In the genomic region with DNA sequence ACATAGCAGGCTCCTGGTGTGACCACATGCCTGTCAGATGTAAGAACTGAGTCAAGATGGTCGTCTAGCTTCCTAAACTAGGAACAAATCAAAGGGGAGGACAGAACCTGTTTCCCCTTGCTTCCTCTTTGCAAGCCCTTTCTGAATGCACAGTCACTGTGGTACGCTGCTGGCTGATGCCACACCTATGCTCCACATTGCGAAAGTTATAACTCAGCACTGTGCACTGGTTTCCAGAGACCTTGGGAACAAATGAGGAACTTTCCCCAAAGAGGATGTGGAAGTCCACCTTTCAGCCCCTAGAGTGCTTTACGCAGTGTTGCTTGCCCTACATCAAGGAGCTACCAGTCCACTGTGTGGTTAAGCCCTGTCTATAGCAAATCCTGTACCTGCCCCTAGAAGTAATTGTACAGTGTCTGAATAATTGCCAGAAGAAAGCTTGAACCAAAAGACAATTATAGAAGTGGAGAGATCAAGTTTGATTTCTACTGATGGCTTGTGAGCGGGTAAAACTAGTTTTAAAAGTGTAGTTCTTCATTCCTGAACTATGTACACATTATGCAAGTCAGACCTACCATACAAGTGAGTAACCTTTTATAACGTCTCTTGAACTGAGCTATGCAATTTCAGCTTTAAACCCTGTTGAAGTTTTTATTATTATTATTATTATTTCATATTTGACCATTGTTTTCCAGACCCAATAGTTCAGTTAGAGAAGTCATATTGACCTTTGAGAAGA, we compare ENCODE assay signal across 21 mouse cellular contexts. TPM values are rescaled to one million over a fixed set of nuclear protein-coding genes. Genes with fewer than 3 reads are reported as not detected.
A peak's percentile ranks its signal among the peaks of the same experiment; 100 is the strongest.
DNase-seq lines count a peak whose midpoint lies in the region; ATAC-seq and TF ChIP-seq lines count a peak whose summit lies in the region.
"Had no signal": no experiment of that assay in that cellular context is flagged by ENCODE, and none has a peak within 500 bp of the region (broad histone marks: within the 10 kb centered on the region; RNA-seq: fewer than 3 reads in every experiment).

No protein-coding gene starts in this region.

- peak; percentile 80 for DNase-seq in heart, adult 11 months
- no peak for DNase-seq in heart, embryonic 10.5 days (ENCODE audit: low spot score)
- peak; percentile 70 for DNase-seq in MEL (ENCODE audit: low read depth, low spot score)
- peak; percentile 87 for DNase-seq in lung, postnatal 0 days (ENCODE audit: low spot score)
- no peak for DNase-seq in gastrocnemius, postnatal 36 days
- no peak for DNase-seq in cerebellum, adult 9-10 months
- no peak for DNase-seq in layer of hippocampus, adult 11-12 months (ENCODE audit: low spot score)
- DNase-seq: adrenal gland, adult 2 months; cerebellum, adult 11-12 months; heart, adult 2 months; kidney, adult 18-20 months; kidney, postnatal 25 days; layer of hippocampus, postnatal 36 days; retina, postnatal 1 day had no signal

- intact Hi-C loops in gastrocnemius, postnatal 36 days (cut with DNase I), result no loop called here

- peaks cover 6% of the 10 kb centered on the region; the same call in 1 of the 2 replicates for H3K27me3 ChIP-seq in heart, embryonic 10.5 days (ENCODE audit: insufficient read depth, poor library complexity, severe bottlenecking)
- H3K27me3 ChIP-seq in MEL (ENCODE audit: control insufficient read depth in 1 of 2, insufficient read depth in 2 of 2, low read length in 2 of 2), result peaks cover 2 to 3% of the 10 kb centered on the region in 2 experiments; a peak in 3 of 4 replicates
- H3K27me3 ChIP-seq in lung, postnatal 0 days (replicated peaks; ENCODE audit: insufficient read depth, low read length), result no peaks in the 10 kb centered on the region

- no peaks in the 10 kb centered on the region for H3K9me3 ChIP-seq in heart, embryonic 10.5 days
- H3K9me3 ChIP-seq in MEL (replicated peaks; ENCODE audit: insufficient read depth, low read length), result no peaks in the 10 kb centered on the region
- no peaks in the 10 kb centered on the region for H3K9me3 ChIP-seq in lung, postnatal 0 days (ENCODE audit: low read length)
- H3K9me3 ChIP-seq: forebrain, embryonic 13.5 days; hindbrain, embryonic 13.5 days; limb, embryonic 12.5 days had no signal

- no peak overlapping the region for H3K9ac ChIP-seq in MEL (ENCODE audit: control insufficient read depth, low read depth, low read length, poor library complexity, severe bottlenecking)
- H3K9ac ChIP-seq in lung, postnatal 0 days (replicated peaks; ENCODE audit: low read depth), result no peak overlapping the region
- H3K9ac ChIP-seq: forebrain, embryonic 13.5 days; hindbrain, embryonic 13.5 days; limb, embryonic 12.5 days had no signal

- no peak overlapping the region for H3K4me3 ChIP-seq in heart, embryonic 10.5 days
- no peak overlapping the region for H3K4me3 ChIP-seq in MEL (ENCODE audit: control insufficient read depth in 1 of 2, insufficient read depth in 1 of 2, low read depth in 2 of 2, low read length in 2 of 2)
- no peak overlapping the region for H3K4me3 ChIP-seq in lung, postnatal 0 days (ENCODE audit: low read depth, low read length)
- H3K4me3 ChIP-seq: forebrain, embryonic 13.5 days; heart, adult 2 months; hindbrain, embryonic 13.5 days; limb, embryonic 12.5 days had no signal

- no peak for TF ChIP-seq RAD21 in MEL (IDR thresholded peaks at IDR 0.05; ENCODE audit: low read depth, low read length)

- no peaks in the 10 kb centered on the region for H3K36me3 ChIP-seq in heart, embryonic 10.5 days
- peaks cover 0 to 19% of the 10 kb centered on the region in 2 experiments; a peak in 2 of 4 replicates for H3K36me3 ChIP-seq in MEL (ENCODE audit: control insufficient read depth in 1 of 2, insufficient read depth in 2 of 2, low read length in 2 of 2)
- no peaks in the 10 kb centered on the region for H3K36me3 ChIP-seq in lung, postnatal 0 days (ENCODE audit: insufficient read depth, low read length)
- H3K36me3 ChIP-seq: hindbrain, embryonic 13.5 days; limb, embryonic 12.5 days had no signal

- H3K27ac ChIP-seq in heart, embryonic 10.5 days, result no peak overlapping the region
- no peak overlapping the region for H3K27ac ChIP-seq in MEL (ENCODE audit: control insufficient read depth, low read depth, low read length)
- peak overlapping the region; percentile 71 for H3K27ac ChIP-seq in lung, postnatal 0 days (ENCODE audit: low read length)
- H3K27ac ChIP-seq: forebrain, embryonic 13.5 days; heart, adult 2 months; hindbrain, embryonic 13.5 days; limb, embryonic 12.5 days; macrophage had no signal

- 0 out of 2 replicates have a peak, but pooled peaks cover 4% of the 10 kb centered on the region for H3K4me1 ChIP-seq in heart, embryonic 10.5 days
- H3K4me1 ChIP-seq in MEL (ENCODE audit: control insufficient read depth in 1 of 2, insufficient read depth in 2 of 2, low read length in 2 of 2), result peaks cover 1 to 23% of the 10 kb centered on the region in 2 experiments
- peaks cover 11% of the 10 kb centered on the region; the same call in 1 of the 2 replicates for H3K4me1 ChIP-seq in lung, postnatal 0 days (ENCODE audit: insufficient read depth, low read depth, low read length)
- H3K4me1 ChIP-seq: limb, embryonic 12.5 days had no signal

- no peak for TF ChIP-seq EP300 in MEL (IDR thresholded peaks at IDR 0.05; ENCODE audit: low read depth in 1 of 2, low read length in 2 of 2)
- TF ChIP-seq EP300 in lung, postnatal 0 days (IDR thresholded peaks at IDR 0.05), result peak; percentile 41; the same call in 1 of the 2 replicates

- no peak overlapping the region for H3K4me2 ChIP-seq in lung, postnatal 0 days (replicated peaks; ENCODE audit: low read depth, low read length)
- H3K4me2 ChIP-seq: forebrain, embryonic 13.5 days; hindbrain, embryonic 13.5 days; limb, embryonic 12.5 days had no signal

- peak; percentile 88 for ATAC-seq in lung, postnatal 0 days
- peak; percentile 97 for ATAC-seq in monocyte, adult 5-6 weeks (replicated peaks; ENCODE audit: insufficient number of reproducible peaks, low FRiP score, low TSS enrichment, poor library complexity, severe bottlenecking)
- ATAC-seq: forebrain, embryonic 13.5 days had no signal

- 79% methylated on average over 6 of the region's 6 CpGs for WGBS in heart, embryonic 10.5 days
- WGBS in lung, postnatal 0 days, result 48% methylated on average over 6 of the region's 6 CpGs

- no peaks in the 10 kb centered on the region for H3K79me2 ChIP-seq in MEL (ENCODE audit: control insufficient read depth, insufficient read depth, low read length, poor library complexity)

- TF ChIP-seq CTCF in MEL (IDR thresholded peaks at IDR 0.05 in 2 of 3, conservative IDR thresholded peaks at IDR 0.05 in 1 of 3; ENCODE audit: control insufficient read depth in 1 of 3, insufficient read depth in 1 of 3, low read depth in 2 of 3, low read length in 3 of 3, poor library complexity in 1 of 3, severe bottlenecking in 1 of 3), result no peak
- no peak for TF ChIP-seq CTCF in lung, postnatal 0 days (IDR thresholded peaks at IDR 0.05)

- TF ChIP-seq POLR2A in MEL (IDR thresholded peaks at IDR 0.05; ENCODE audit: control insufficient read depth in 1 of 2, insufficient read depth in 1 of 2, low read depth in 1 of 2, low read length in 2 of 2, poor library complexity in 1 of 2), result no peak

TF ChIP-seq in MEL, 35 proteins besides CTCF, POLR2A, EP300 and RAD21:
- TF ChIP-seq TBP (IDR thresholded peaks at IDR 0.05; ENCODE audit: low read depth, low read length), result 0 out of 2 replicates have a peak, but pooled peaks have one; percentile 20
- TF ChIP-seq RCOR1 (IDR thresholded peaks at IDR 0.05; ENCODE audit: low read depth, low read length), result peak; percentile 22; the same call in 1 of the 2 replicates
- TF ChIP-seq E2F4 (IDR thresholded peaks at IDR 0.05; ENCODE audit: borderline replicate concordance, low read depth, low read length), result no peak

RNA-seq across cellular contexts. Expression of gene Tigd4, which starts 4.8 kb away (rescaled TPM):
- polyA plus RNA-seq in heart, embryonic 10.5 days (2016; fragmentation: Nextera tagmentation; extraction: Ambion mirVana), result not detected in 2 replicates
- total RNA-seq in MEL (2012; rRNA removed), result not detected in 2 replicates
- polyA plus RNA-seq in MEL (2012; ENCODE audit: insufficient read depth in 1 of 2, insufficient read length in 2 of 2, low read depth in 1 of 2, low replicate concordance in 2 of 2, missing spikeins in 1 of 2), result not detected
- 0.04 and 0.05 TPM in 2 replicates for polyA plus RNA-seq in lung, postnatal 0 days (2015; fragmentation: Nextera tagmentation; extraction: Ambion mirVana)
- not detected in 3 replicates for total RNA-seq in monocyte, adult 5-6 weeks (2017)
- total RNA-seq in gastrocnemius, postnatal 36 days (2021), result 1 to 10 TPM; 6.6 to 7.5 TPM
- total RNA-seq: adrenal gland, adult 2 months; layer of hippocampus, postnatal 36 days; midbrain, postnatal 0 days had no signal
- polyA plus RNA-seq: adrenal gland, adult 2 months; forebrain, embryonic 13.5 days; heart, adult 2 months; hindbrain, embryonic 13.5 days; macrophage; midbrain, postnatal 0 days; neural tube, embryonic 14.5 days had no signal

RNA-seq across cellular contexts. Expression of gene Arfip1, which starts 15.7 kb away (rescaled TPM):
- 38.3 and 44.4 TPM in 2 replicates for polyA plus RNA-seq in heart, embryonic 10.5 days (2016; fragmentation: Nextera tagmentation; extraction: Ambion mirVana)
- 12.5 and 14.8 TPM in 2 replicates for total RNA-seq in MEL (2012; rRNA removed)
- polyA plus RNA-seq in MEL (2012; ENCODE audit: insufficient read depth in 1 of 2, insufficient read length in 2 of 2, low read depth in 1 of 2, low replicate concordance in 2 of 2, missing spikeins in 1 of 2), result 10 to 100 TPM in 1 of 2 experiments, not detected in 1; 15.4 TPM
- polyA plus RNA-seq in lung, postnatal 0 days (2015; fragmentation: Nextera tagmentation; extraction: Ambion mirVana), result 60.8 and 64.0 TPM in 2 replicates
- 61.3 to 80.6 TPM (median 68.6 TPM) in 3 replicates for total RNA-seq in monocyte, adult 5-6 weeks (2017)
- 1 to 10 TPM; 8.1 to 9.7 TPM for total RNA-seq in gastrocnemius, postnatal 36 days (2021)

Comparison
In these comparisons a context has a peak if more than half of its experiments do, and no peak if none do; other contexts are left out.
1. DNase-seq: peak in heart, adult 11 months (single experiment), MEL (single experiment) and lung, postnatal 0 days (single experiment); none in heart, embryonic 10.5 days (single experiment), gastrocnemius, postnatal 36 days (0 of 2), cerebellum, adult 9-10 months (single experiment) and layer of hippocampus, adult 11-12 months (single experiment).